Mouse (Mus musculus): ENCODE data around the gene Ptch2.

- TF ChIP-seq CTCF (IDR thresholded peaks at IDR 0.05; ENCODE audit: low read depth, low read length) (no peak), POLR2A (IDR thresholded peaks at IDR 0.05; ENCODE audit: extremely low read depth, insufficient read depth, low read length) (no peak)
Observed at GRCm38 (mm10) chr4:117048836-117049235, 47.0 kb upstream of the Ptch2 start.

Measured in liver, adult 2 months (tissue).